Mouse (Mus musculus) forelimb bud, embryonic 11.5 days (tissue): ENCODE results near the gene Ssbp3.

Source experiments
- DNase-seq: peaks from one replicate; pipeline ENCODE4 v3.0.0-alpha.2; 2012; ENCODE audit warnings: low read depth, low spot score

Ssbp3 gene

DNA sequence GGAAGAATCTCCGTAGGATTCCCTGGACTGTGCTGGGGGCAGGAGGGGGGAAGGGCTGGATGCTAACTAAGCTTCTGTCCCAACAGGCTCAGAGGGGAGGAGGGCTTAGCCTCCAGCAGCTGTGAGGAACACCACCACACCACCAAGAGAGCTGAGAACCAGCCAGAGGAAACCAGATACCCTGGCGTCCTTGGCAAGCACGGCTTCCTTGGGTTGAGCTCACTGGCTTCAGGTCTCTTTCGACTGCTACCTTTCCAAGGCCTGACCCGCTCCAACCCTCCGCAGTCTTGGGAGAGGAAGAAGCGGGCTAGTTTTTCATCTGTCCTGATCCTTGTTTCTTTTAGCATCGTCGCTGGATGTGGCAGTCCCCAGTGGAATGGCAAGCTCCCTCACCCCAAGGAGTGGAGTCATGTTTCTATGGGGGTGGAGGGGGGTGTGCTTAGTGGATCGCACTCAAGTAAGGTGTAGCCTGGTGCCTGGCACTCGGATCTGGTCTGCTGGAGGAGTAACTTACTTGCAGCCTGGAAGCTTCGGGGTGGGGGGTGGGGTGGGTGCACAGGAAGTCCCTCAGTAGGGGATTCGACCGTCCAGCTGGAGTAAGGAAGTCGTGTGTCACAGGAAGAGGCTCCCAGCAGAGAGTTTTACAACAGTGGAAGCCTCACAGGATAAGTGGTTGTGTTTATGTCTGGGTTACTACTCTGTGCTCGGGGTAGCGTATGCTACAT lies 2.6 kb upstream of the Ssbp3 start:
- DNase-seq, result peak; percentile 54

DNA sequence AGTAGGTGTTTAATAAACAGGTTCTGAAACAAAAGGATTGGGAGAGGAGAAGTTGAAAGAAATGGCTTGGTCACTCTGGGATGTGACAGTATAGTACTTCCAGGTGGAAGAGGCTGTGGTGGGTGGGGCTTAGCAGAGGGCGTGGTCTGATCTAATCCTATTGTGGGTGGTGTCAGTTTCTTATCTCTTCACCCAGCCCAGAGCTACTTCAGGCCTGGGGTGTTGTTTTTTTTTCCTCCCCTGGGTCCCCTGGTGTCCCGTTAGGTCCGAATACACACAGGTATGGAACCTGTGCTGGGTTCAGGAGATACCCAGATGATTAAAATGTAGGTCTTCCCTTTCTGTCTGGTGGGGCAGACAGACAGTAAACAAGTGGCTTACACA lies 2.1 kb upstream of the Ssbp3 start:
- DNase-seq, result no peak

DNA sequence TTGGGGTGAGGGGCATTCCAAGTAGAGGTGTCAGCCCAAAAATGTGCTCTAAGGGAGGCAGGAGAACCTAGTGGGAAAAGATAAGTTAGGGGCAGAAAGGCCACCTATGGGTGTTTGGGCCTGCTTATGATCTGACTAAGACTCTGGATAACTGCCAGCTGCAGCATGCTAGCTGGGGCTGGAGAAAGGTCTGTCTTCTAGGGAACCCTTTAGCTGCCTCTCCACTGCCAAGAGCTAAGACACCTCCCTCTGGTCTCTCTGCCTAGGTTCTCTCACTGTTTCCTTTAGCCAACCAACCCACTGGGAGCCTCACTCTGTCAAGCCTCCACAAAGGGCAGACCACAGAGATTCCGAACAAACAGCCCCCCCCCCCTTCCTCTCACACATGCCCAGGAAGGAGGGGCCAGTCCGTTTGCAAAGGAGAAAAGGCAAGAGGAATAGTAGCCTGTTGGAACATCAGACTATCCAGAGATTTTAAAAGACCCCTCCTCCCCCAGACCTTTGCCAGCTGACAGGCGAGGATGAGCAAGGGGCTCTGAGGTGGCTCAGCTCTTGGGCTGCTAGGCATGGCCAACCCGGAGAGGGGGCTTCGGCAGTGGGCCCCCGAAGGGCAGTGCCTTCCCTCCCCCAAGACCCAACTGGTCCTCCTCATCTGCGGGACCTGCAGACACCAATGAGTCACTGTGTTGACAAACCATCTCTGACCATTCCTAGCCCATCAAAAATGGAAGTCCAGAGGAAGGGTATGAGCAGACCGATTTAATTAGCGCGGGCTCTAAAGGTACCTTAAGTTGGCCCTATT lies 1.4 kb upstream of the Ssbp3 start:
- no peak for DNase-seq

DNA sequence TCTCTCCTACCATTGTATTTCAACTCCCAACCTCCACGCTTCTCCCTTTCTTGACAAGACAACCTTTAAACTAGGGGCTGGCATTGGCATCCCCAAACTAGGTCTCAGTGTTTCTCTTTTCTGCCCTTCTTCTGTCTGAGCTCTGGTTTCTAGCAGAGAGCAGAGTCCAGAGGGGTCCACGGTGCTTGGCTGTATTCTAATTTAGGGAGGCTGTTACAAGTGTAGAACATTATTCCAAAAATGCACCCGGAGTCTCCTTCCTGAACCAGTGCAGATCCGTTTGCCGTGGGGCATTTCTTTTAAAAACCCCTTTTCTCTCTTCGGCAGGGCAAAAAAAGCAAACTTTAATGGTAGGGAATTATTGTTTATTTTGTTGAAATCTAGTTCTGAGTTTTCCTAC lies 704 bp upstream of the Ssbp3 start:
- no peak for DNase-seq

DNA sequence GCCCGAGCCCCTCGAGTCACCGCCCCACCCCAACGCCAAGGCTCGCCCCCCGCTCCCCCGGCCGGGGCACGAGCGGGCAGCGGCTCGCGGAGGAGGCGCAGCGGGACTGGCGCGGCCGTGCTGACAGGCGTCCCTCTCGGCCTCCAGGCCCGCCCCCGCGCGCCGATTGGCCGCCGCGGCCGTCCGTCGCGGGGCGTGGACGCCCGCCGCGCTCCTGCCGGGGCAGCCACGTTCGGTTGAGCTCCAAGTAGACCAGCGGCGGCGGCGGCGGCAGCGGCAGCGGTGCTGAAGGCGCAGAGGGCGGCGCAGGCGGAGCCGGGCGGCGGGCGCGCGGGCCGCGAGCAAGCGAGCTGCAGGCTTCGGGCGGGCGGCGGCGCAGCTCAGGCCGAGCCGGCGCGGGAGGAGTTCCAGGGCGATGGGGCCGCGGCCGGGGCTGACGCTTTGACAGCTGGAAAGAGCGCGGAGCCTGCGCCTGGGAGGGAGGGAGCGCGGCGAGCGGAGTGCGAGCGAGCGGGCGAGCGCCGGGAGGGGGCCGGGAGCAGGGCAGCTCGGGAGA lies 823 bp downstream of the Ssbp3 start:
- DNase-seq, result peak; percentile 82

DNA sequence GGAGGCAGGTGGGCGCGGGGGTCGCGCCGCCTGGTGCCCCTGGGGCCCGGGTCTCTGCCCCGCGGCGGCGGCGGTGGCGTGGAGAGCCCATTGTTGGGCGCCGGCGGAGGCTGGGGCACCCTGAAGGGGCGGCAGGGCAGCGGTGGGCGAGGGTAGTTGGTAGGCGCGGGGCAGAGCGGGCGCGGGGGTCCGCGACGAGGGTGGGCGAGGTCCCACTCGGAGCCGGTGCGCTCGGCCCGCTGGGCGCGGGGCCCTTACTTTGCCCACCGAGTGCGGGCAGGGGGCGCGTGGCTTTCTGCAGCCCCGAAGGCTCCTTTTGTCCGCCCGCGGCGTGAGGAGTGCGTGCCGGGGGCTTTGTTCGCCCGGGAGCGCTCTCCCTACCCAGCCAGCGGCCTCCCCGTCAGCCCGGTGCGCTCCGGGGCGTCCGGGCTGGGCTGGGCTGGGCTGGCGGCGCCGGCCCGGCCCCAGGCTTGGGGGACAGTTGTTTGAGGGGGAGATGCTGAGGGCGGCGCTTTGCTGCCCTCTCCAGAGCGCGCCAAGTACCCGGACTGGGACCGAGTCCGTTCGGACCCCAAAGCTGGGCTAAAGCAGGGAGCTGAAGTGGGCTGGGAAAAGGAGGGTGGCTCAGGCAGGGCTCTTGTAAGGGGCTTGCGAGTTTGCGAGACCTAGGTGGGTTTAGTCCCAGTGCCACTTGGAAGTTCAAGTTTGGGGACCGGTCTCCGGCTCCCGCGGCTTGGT lies 1.6 kb downstream of the Ssbp3 start:
- no peak for DNase-seq

DNA sequence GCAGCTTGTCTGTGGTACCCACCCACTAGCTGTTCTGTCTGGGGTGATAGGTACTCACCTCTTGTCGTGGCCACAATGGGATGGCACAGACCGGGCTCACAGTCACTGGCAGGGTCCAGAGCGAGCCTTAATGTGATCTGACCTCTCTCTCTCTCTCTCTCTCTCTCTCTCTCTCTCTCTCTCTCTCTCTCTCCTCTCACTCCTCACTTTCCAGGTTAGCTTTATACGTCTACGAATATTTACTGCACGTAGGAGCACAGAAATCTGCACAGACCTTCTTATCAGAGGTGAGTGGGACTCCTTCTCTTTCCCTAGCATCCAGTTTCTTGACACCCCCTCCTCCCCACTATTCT lies 2.2 kb downstream of the Ssbp3 start:
- no peak for DNase-seq

DNA sequence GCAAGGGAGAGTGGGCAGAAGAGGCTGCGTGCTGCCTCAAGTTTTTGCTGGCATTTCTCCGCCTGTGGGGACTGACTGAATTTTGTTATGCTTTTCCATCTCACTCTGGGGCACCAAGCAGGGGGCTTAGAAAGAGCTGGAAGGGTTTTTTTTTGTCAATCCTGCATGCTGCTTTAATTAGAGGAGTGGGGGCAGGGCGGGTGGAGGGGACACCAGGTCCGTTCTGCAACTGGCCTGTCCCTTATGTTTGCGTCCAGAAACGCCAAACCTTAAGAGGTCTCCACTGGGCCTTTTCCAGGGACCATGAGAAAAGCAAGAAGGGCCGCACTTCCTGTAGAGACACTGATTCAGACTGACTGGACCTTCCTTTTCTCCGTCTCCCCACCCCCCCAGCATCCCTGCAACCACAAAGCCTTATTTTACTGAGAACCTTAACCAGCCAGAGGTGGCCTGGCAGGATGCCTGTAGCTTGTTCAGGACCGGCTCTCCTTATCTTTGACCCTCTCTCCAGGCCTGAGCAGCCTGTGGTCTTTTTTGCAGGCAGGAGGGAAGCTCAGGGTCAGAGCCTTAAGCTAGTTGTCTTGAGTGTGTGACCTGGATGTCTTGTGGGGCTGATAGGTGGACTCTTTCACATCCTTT lies 3.0 kb downstream of the Ssbp3 start:
- DNase-seq, result no peak

DNA sequence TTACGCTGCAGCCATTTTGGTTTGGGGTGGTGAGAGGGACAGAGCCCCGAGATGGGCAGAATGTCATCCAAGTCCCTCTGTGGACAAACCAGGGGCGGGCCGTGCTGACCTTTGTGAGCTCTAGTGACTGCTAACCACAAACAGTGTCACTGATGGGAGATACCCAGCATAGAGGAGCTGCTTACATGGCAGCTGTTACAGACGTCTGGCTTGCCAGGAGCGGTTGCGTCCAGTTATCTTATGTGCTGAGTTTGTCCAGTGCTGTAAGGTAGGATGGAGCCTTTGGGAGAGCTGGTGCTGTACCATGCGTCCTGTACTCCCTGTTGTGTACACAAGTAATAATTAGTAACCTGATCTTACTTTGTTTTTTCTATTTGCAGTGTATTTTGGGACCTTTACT lies 4.8 kb downstream of the Ssbp3 start:
- no peak for DNase-seq

DNA sequence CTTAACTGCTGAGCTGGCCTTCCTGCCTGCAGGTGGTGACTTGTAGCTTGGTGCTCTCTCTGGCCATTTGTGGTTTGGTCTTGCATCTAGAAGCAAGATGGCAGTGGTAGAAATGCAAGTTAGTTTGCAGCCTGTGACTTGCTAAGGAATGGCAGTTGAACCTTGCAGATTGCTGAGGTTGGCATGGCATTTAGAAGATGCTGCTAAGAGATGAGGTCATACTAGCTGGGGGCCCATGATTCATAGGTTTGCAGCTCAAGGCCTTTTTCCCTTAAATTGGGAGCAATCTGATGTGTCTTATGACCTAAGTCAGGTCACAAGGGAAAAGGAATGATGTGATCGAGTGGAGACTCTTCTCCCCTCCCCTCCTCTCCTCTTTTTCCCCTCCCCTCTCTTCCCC lies 7.8 kb downstream of the Ssbp3 start:
- no peak for DNase-seq

DNA sequence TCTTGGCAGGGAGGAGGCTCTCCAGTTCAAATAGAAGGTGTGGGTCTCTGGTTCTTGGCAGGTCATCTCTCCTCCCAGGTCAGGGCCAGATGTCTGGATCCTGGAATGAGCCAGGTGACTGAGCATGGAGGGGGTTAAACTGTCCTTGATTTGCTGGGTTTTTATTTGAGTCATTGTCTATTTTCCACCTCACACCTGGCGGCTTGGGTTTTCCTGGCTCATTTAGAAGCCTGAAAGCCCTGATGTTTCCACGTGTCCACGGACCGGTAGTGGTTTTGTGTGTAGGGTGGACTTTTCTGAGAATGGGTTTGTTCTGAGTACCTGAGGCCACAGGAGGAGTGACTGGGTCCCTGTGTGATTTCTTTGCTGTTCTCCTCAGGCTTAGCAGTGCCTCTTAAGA lies 9.6 kb downstream of the Ssbp3 start:
- DNase-seq, result no peak

DNA sequence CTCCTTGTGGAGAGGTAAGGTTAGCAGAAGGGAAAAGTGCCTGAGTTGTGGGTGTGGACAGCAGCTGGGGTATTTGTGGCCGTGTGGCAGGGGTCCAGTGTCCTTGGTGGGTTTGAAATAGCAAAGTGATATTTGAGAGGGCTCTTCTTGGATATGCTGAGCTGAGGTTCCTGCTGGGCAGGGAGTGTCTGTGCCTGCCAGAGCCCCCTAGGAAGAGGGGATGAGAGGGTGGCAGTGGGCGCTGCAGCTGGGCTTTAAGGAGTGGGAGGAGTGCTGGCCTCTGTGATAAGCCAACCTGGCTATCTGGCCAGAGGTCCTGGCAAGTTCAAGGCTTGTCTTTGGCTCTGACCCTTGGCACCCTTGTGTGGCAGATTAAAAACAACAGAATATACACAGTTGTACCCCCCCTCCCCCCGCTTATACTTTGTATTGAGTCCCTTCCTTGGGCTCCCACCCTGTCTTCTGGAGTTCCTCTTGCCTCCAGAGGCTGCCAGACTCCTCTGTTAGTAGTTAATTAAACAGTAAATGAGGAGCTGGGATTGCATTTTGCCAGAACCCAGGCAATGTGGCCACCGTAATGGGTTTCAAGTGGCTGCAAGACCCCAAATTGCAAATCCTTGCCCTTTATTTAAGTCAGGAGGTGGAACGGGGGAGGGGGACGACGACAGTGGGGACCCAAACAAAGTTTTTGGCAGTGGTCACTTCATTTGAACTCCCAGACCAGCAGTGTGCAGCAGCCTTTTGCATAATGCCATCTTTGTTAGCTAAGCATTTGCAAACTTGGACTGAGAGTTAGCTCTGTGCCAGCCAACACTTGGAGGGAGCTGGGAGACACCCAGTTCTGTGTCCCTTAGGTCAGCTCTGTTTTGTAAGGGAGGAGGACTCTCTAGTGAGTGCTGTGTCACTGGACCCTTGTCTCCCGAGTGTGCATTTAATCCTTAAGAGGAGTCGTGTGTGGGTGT lies 11.2 kb downstream of the Ssbp3 start:
- DNase-seq, result no peak

DNA sequence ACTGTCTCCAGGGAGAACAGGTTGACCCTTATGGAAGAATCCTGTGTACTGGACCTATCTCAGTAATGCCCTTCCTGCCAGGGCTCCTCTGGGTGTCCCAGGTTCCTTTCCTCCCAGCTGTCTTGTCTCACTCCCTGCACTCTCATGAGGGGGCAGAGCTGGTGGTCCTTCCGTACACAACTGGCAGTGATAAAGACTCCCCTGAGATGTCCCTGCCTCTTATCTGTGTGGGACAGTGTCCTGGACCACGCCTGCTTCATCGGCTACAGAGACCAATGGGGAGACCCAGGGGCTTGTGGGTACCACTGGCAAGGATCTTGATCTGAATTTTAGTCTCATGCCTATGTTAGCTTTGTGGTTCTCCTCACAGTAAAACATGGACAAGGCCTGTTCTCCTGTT lies 12.4 kb downstream of the Ssbp3 start:
- DNase-seq, result no peak

DNA sequence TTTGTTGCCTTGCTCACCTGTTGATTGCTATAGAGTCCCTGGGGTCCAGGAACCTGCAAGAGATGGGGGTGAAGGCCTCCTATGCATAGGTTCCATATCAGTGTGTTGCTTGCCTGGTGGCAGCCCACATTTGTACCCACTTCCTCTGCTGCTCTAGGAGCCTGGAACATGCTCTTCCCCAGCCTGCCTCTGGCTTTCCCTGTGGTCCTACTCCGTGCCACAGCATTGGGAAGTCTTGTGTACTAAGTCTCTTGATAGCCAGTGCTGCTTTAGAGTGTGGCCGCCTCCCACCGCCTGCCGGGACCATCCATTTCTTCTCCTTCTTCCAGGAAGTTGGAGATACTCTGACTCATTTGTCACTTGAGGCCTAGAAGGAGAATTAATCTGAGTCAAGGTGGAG lies 13.7 kb downstream of the Ssbp3 start:
- DNase-seq, result no peak

DNA sequence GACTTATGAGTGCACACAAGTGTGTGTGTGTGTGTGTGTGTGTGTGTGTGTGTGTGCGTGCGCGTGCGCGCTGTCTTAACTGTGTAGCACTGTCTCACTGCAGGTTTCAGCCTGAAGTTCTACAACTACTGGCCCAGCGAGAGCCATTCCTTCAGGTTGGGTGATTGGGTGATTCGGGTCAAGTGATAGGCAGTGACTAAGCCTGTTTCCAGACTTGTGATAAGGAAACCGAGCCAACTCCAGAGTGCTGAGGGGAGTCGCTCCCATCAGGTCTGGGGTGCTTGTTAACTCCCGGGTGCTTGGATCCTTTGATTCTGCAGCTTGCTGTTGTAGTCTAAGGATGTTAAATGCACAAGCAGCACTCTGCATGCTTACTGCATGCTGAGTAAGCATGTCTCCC lies 14.4 kb downstream of the Ssbp3 start:
- DNase-seq, result no peak

DNA sequence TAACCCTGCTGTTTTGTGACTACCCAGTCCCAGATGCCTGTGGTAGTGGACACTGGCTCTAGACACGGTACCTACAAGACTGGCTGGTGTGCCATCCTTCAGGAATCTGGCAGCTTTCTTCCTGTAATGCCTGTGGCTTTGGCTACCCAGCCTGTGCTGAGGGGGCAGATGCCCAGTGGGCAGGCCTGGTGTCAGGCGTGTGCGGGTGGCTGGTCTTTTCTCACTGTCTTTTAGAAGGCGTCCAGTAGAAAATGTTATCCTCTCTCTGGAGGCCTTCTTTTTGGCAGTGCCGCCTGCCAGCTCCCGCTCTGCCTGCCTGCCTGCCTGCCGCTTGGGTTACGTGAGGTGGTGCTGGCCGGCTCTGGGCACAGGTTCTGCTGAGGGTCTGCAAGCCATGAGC lies 15.9 kb downstream of the Ssbp3 start:
- no peak for DNase-seq

DNA sequence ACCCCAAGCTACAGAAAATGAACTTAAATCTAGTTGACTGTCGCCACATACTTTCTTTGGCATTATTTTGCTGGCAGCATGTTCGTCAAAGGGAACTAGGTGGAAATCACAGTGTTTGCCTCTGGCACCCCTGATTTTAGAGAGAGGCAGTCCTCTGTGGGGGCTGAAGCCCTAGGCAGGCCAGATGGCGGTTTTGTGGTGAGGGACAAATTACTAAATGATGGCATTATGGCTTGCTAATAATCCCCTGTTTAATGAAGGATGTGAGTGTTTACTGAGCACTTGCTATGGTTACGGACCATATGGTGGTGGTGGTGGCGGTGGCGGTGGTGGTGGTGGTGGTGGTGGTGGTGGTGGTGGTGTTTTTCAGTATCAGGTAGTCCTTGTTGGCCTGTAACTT lies 16.5 kb downstream of the Ssbp3 start:
- DNase-seq, result no peak

DNA sequence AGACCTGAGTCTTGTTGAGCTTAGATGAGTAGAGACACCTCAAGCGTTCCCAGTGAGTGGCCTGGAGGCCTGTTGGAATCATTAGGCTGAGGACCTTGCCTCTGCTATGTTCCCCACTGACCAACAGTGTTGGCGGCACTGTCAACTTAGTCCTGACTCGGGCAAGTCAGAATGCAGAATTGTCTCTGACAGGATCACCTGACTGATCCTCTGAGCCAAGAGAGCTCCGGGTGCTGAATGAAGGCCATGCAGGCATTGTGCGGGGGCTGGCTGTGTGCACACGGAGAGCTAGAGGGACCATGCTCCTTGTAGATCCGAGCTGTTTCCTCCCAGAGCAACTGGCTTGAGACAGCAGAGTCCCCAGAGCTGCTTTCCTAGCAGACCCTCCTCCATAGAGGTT lies 18.5 kb downstream of the Ssbp3 start:
- no peak for DNase-seq

DNA sequence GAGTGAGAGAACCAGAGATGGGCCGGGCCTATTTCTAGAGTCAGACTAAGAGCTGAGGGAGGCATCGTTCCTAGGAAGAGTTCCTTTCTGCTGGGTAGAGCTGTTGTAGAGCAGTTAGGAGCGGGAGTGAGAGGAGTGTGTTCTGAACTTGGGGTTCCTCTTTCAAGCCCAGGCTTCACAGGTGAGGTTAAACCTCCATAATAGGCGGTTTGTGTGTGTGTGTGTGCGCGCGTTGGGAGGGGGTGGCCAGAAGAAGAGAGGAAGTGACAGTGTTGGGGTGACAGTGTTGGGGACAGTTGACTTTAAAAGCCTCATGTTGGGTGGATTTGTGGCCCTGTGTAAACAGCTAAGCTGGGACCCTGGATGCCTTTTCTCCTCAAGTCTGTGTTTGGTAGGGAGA lies 22.1 kb downstream of the Ssbp3 start:
- no peak for DNase-seq

DNA sequence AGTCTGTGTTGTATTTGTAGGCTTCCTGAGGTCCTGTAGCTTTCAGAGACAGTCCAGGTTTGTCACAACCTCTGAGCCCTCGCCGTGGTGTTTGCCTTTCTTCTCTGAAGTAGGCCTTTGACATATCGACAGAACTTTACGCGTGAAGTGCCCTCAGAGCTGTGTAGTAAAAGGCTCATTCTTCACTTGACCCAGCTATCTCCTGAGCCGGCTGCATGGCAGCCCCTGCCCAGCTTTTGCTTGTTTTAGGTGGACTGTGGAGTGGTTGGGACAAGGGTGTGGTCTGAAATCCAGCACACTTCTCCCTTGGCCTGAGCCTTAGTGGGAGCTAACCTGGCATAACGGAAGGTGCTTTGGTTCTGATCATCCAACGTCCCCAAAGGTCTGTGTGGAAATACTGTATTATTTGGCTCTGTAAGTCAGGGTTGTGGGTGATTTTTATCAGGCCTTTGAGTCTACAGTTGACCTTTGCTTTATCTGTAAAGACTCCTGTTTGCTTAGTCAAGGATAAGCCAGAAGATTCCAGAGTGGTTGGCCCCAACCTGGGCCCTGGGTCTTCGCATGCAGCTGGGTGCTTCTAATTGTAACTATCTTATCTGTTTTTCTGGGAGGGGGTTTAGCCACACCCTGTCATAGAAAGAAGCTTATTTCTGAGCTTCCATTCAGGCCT lies 23.4 kb downstream of the Ssbp3 start:
- DNase-seq, result no peak
